ENCODE assay signal across 10 mouse cellular contexts in the genomic region with DNA sequence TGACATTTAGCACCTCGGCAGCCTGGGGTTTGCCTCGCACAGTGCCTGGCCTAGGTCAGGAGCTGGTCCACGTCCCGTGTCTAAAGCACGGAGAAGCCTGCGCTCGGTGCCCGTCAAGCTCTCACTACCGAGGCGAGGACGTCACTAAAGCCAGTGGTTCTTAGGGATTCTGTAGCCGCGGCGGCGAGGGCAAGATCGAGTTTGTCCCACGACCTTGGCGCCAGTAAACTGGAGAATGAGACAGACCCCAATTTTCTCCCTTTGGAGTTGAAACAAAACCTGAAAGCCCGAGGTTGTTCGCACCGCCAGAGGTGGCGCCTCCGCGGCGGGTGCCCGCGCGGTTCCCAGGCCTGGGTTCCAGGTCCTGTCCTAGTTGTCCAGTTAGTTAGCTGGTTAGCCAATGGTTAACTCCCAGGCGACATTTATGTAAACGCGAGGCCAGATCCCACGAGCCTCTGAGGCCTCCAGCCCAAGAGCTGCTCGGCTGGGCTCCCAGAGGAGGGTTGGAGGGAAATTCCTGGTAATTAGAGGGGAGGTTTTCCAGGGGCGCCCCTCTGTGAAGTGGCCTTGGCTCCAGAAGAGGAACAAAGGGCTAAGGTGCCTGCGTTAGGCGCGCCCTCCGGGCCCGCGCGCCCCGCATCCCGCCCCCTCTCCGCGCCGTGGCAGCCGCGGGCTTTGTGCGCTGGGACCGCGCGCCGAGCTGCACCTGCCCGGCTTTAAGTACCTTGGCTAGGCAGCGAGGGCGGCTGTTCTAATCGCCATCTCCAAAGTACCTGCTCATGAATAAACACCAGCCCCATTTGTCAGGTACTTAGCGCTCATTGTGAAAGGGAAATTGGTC.
A peak's percentile ranks its signal among the peaks of the same experiment; 100 is the strongest.
DNase-seq lines count a peak whose midpoint lies in the region; ATAC-seq and TF ChIP-seq lines count a peak whose summit lies in the region.
"Had no signal": no experiment of that assay in that cellular context is flagged by ENCODE, and none has a peak within 500 bp of the region (broad histone marks: within the 10 kb centered on the region; RNA-seq: fewer than 3 reads in every experiment).

No protein-coding gene starts in this region.

- 2% methylated on average over 58 of the region's 58 CpGs for WGBS in hindbrain, postnatal 0 days
- WGBS in olfactory bulb, adult 2 months: 5% methylated on average over 58 of the region's 58 CpGs

- TF ChIP-seq POLR2A in olfactory bulb, adult 2 months (IDR thresholded peaks at IDR 0.05; ENCODE audit: insufficient read depth, low read depth, low read length): peak; percentile 31; the same call in 1 of the 2 replicates

- peak overlapping the region; percentile 88 for H3K27ac ChIP-seq in hindbrain, postnatal 0 days
- peak overlapping the region; percentile 96 for H3K27ac ChIP-seq in olfactory bulb, adult 2 months (ENCODE audit: insufficient read depth, low read depth, low read length)
- H3K27ac ChIP-seq: stomach, embryonic 15.5 days had no signal

- H3K4me2 ChIP-seq in hindbrain, postnatal 0 days (ENCODE audit: low read depth, low read length): peak overlapping the region; percentile 61
- H3K4me2 ChIP-seq: stomach, embryonic 15.5 days had no signal

- TF ChIP-seq CTCF in hindbrain, postnatal 0 days (IDR thresholded peaks at IDR 0.05; ENCODE audit: low read depth): peak; percentile 29
- TF ChIP-seq CTCF in olfactory bulb, adult 2 months (IDR thresholded peaks at IDR 0.05; ENCODE audit: insufficient read depth, low read depth, low read length): no peak

- H3K4me1 ChIP-seq in hindbrain, postnatal 0 days (ENCODE audit: insufficient read depth, low read length): peaks cover 9% of the 10 kb centered on the region; the same call in 1 of the 2 replicates
- peaks cover 44% of the 10 kb centered on the region for H3K4me1 ChIP-seq in olfactory bulb, adult 2 months (ENCODE audit: control insufficient read depth, insufficient read depth, low read length)

- peak overlapping the region; percentile 37 for H3K4me3 ChIP-seq in hindbrain, postnatal 0 days (ENCODE audit: low read length)
- H3K4me3 ChIP-seq in olfactory bulb, adult 2 months (ENCODE audit: insufficient read depth, low read depth, low read length): peak overlapping the region; percentile 41
- H3K4me3 ChIP-seq: stomach, embryonic 15.5 days had no signal

- peak; percentile 24 for ATAC-seq in hindbrain, postnatal 0 days

- no peaks in the 10 kb centered on the region for H3K9me3 ChIP-seq in hindbrain, postnatal 0 days (ENCODE audit: low read length)
- H3K9me3 ChIP-seq: stomach, embryonic 15.5 days had no signal

- H3K27me3 ChIP-seq in hindbrain, postnatal 0 days (ENCODE audit: insufficient read depth, low read length): no peaks in the 10 kb centered on the region; the same call in 1 of the 2 replicates

- H3K9ac ChIP-seq in hindbrain, postnatal 0 days (replicated peaks; ENCODE audit: low read length): peak overlapping the region; percentile 59
- H3K9ac ChIP-seq: stomach, embryonic 15.5 days had no signal

- peak; percentile 41 for DNase-seq in embryo, embryonic 9.5 days (ENCODE audit: extremely low spot score)
- no peak for DNase-seq in embryo, embryonic 10 days (ENCODE audit: low spot score)
- peak; percentile 60 to 72 for DNase-seq in right cerebral cortex, postnatal 10 days (ENCODE audit: low spot score in 2 of 2)
- DNase-seq in right cerebral cortex, postnatal 14 days: no peak
- peak; percentile 63 for DNase-seq in hindbrain, postnatal 0 days (ENCODE audit: low spot score)
- no peak for DNase-seq in kidney, adult 8-10 months
- DNase-seq in adrenal gland, postnatal 4 days (ENCODE audit: low spot score in 2 of 2): no peak
- DNase-seq: layer of hippocampus, adult 9-11 months had no signal

- no peaks in the 10 kb centered on the region for H3K36me3 ChIP-seq in hindbrain, postnatal 0 days (ENCODE audit: insufficient read depth, low read length)
- H3K36me3 ChIP-seq: stomach, embryonic 15.5 days had no signal

Comparison
In these comparisons a context has a peak if more than half of its experiments do, and no peak if none do; other contexts are left out.
1. DNase-seq: peak in embryo, embryonic 9.5 days (single experiment), right cerebral cortex, postnatal 10 days (2 of 2) and hindbrain, postnatal 0 days (single experiment); none in embryo, embryonic 10 days (single experiment), right cerebral cortex, postnatal 14 days (single experiment), kidney, adult 8-10 months (0 of 2) and adrenal gland, postnatal 4 days (0 of 2).